Mouse (Mus musculus) liver, postnatal 0 days (tissue): ENCODE data around the gene Hspa4l.

Source experiments
- CTCF ChIP-seq: sonication (generic); IDR thresholded peaks from 2 replicates; pipeline ENCODE4 v1.5.1; 2016; ENCODE audit warnings: antibody characterized with exemption, low read depth
- EP300 ChIP-seq: IDR thresholded peaks from 2 replicates; pipeline ENCODE4 v1.6.1; 2016; ENCODE audit warnings: antibody characterized with exemption, low read depth, mild to moderate bottlenecking

- TF ChIP-seq CTCF (no peak), EP300 (no peak)
These were observed 64.4 kb downstream of the Hspa4l start for GRCm38 (mm10) chr3:40808686-40809085.
